Mouse (Mus musculus) fibroblast of lung, adult 2 months (primary cell): Measurements from ENCODE around the gene Zdhhc16.
A peak's percentile ranks its signal among the peaks of the same experiment; 100 is the strongest.

Experiments used
- DNase-seq: peaks from one replicate; pipeline ENCODE4 v3.0.0-alpha.2; 2011; ENCODE audit warnings: low read depth

Gene Zdhhc16

DNA sequence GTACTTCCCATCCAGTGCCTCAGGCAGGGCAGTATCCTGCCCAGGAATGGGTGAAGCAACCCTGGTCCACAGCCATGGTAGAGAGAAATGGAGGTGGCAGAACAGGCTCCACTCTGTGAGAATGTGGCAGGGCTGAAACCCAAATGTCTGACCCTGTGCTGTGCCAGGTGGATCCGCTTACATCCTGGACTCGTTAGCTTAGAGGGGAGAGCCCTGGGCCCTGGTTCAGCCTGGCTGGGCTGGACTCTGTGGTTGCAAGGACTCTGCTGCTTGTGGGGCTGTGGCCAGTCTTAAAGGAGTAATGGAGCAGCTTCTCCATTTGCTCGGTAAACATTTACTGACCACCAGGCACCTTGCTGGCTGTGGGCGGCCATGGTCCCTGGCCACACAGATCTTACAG, 53.9 kb downstream of the Zdhhc16 start:
- no peak for DNase-seq

DNA sequence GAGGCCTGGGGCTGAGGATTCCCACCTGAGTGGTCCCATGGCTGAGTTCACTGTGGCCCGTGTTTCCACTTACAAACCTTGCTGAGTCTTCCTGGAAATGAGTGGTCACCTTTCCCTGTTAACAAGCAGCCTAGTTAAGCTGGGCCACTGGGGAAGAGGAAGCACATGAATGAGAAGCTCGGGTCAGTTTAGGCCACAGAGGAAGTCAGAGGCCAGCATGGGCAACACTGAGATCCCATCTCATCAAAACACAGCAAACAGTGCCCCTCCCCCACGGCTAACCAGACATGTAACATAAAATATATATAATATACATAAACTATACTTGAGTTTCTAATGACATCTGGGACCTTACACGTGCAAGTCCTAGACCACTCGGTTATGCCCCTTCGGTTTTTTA, 56.5 kb downstream of the Zdhhc16 start:
- no peak for DNase-seq

DNA sequence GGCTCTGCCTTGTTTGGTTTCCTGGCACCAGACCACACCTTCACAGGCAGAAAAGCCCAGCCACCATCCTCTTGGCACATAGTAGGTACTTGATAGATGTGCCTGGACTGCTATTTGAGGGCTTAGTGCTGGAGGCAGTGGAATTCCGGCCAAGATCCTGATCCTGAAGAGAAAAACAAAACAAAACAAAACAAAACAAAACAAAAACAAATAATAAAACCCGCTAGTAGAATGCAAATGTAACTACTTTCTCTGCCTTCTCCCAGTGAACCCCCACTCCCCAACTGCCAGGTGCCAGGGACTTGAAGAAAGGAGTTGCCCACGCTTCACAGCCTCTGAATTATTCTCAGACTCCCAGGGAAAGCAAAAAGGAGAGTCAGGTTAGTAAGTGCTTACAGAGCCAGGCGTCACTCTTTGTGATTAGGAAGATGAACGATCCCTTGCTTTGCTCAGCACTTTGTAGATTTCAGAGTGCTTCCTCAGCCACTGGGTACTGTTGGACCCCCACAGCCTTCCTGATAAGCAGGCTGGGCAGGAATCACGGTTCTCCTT, 58.7 kb downstream of the Zdhhc16 start:
- DNase-seq, result no peak

DNA sequence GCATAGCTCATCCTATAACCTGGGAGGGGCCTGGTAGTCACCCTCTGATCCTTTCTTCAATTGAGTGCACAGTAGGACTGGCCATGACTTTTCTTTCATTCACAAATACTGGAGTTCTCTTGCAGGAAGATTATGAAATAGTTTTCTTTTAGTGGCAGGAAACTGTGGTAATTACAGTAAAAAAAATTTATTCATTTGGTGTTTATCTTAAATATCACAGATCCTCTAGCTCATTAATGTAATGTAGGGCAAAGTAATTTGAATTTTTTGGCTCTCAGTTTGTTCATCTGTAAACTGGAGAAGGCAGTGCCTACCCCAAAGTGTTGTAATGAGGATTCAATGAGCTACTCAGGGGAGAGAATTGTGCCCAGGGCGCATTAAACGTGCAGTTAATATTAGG, 59.7 kb downstream of the Zdhhc16 start:
- no peak for DNase-seq

DNA sequence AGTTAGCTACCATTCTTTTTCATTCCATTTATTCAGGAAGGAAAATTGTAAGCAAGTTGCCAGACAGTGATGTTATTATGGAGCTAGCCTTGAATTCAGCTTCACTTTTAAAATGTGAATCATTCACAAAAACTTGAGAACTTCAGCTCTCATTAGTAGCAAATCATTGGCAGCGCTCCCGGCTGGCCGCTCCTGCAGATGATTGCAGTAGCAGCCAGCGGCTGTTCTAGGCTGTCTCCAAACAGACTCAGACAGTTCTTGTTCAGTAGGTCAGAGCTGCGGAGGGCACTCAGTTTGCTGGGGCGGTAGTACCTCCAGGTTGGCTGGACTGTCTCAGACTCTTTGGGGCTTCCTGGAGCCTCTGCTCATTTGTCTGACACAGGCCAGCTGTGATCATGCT, 60.2 kb downstream of the Zdhhc16 start:
- DNase-seq, result peak; percentile 93
